Mouse (Mus musculus): ENCODE data around the gene Lrrc17. TPM values are rescaled to one million over a fixed set of nuclear protein-coding genes. Genes with fewer than 3 reads are reported as not detected.
A peak's percentile ranks its signal among the peaks of the same experiment; 100 is the strongest.

Lrrc17 gene
- polyA plus RNA-seq (2012; rRNA removed) = 1.1 and 1.2 TPM in 2 replicates

DNA sequence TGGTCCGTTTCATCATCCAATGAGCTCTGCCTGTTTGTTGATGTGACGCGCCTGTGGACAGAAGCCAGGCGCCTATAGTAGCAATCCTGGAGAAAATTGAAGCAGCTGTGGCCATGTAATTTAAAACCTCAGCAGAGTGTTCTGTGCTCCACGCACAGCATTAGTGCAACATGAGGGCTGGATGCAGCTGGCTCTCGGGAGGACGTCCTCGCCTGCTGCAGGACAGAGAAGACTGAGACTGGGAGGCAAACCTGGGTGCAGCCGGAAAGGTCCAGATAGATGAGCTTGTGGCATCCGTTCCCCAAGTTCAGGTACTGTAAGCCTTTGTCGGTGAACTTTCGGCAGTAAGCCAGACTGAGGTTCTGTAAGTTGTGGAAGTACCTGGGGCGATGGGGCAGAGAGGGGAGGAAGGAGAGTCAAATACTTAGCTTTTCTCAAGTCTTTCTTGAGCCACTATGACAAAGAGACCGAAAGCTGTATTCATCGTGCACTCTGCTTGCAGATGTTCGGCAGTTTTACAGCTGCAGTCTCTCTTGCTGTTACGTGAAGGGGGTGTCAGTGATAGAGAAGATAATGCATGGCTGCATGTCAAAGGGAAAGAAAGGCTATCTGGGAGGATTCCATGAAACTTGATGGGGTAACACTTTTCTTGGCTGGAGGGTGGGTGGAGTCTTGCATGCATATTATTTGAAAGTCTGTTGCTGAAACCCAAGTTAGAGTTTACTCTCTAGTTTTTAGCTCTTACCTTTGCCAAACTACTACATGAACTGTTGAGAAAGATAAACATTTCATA lies at the start of gene Lrrc17:
Gene Lrrc17 (plus strand): TSS at position 151 of the 793 bp plus-strand sequence.
- Histone ChIP-seq H3K36me3 (ENCODE audit: control insufficient read depth, insufficient read depth, low read length) (no peaks in the 10 kb centered on the region), H3K4me1 (ENCODE audit: control insufficient read depth, insufficient read depth, low read length) (no peaks in the 10 kb centered on the region), H3K27me3 (replicated peaks; ENCODE audit: control insufficient read depth, insufficient read depth, low read length) (no peaks in the 10 kb centered on the region), H3K4me3 (ENCODE audit: insufficient read depth, low read depth, low read length) (peak within 1 kb of the TSS; percentile 28), H3K27ac (ENCODE audit: insufficient read depth, low read depth, low read length) (no peak within 1 kb of the TSS)
- no peak for TF ChIP-seq CTCF (conservative IDR thresholded peaks at IDR 0.05; ENCODE audit: insufficient read depth, insufficient read length, low read depth, low read length)
- no peak for TF ChIP-seq POLR2A (IDR thresholded peaks at IDR 0.05; ENCODE audit: low read depth, low read length)
- DNase-seq = no peak
- 17% methylated on average over 17 of the region's 17 CpGs for WGBS

DNA sequence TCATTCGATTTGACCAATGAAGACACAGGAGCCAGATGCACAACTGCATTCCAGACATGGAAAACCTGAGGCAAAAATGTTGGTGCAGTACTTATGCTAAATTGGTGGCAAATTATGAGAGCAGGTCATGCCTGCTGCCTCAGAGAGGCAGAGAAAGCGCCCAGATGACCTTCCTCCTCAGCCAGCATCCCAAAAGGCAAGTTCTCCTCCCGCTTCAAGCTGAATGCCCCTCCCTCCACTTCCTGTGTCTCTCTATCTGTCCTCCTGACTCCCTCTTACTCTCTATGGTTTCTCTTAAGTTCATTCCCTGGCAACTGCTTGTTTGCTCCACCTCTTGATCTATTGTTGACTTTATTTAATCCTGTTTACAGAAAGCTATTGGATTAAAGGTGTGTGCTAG lies 48.6 kb upstream of the Lrrc17 start:
- no peak for TF ChIP-seq CTCF (conservative IDR thresholded peaks at IDR 0.05; ENCODE audit: insufficient read depth, insufficient read length, low read depth, low read length)
- TF ChIP-seq POLR2A (IDR thresholded peaks at IDR 0.05; ENCODE audit: low read depth, low read length) = no peak
- H3K27me3 ChIP-seq (replicated peaks; ENCODE audit: control insufficient read depth, insufficient read depth, low read length) = no peaks in the 10 kb centered on the region
- no peak overlapping the region for H3K27ac ChIP-seq (ENCODE audit: insufficient read depth, low read depth, low read length)
- H3K36me3 ChIP-seq (ENCODE audit: control insufficient read depth, insufficient read depth, low read length) = no peaks in the 10 kb centered on the region
- 57% methylated on average over 3 of the region's 3 CpGs for WGBS
- DNase-seq = no peak
- no peaks in the 10 kb centered on the region for H3K4me1 ChIP-seq (ENCODE audit: control insufficient read depth, insufficient read depth, low read length)
- H3K4me3 ChIP-seq (ENCODE audit: insufficient read depth, low read depth, low read length) = no peak overlapping the region

DNA sequence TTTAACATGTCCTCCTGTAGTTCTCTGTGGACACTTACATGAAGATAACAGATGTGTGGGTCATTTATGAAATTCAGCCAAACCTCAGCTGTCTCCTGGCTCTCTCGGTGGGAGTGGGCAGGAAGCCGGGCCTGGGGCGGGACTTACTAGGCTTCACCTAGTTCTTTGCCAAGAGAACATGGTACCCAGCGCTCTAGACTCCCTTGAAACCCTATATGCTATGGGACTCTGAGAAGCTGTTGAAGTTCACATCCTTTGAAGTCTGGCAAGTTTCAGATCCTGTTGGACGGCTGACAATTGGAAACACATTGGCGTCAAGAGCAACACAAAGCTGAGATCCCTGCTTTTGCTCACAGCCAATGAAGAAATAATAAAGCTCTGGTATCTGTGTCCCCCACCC lies 47.0 kb upstream of the Lrrc17 start:
- Histone ChIP-seq H3K27me3 (replicated peaks; ENCODE audit: control insufficient read depth, insufficient read depth, low read length) (no peaks in the 10 kb centered on the region), H3K4me1 (ENCODE audit: control insufficient read depth, insufficient read depth, low read length) (no peaks in the 10 kb centered on the region), H3K36me3 (ENCODE audit: control insufficient read depth, insufficient read depth, low read length) (no peaks in the 10 kb centered on the region), H3K4me3 (ENCODE audit: insufficient read depth, low read depth, low read length) (no peak overlapping the region), H3K27ac (ENCODE audit: insufficient read depth, low read depth, low read length) (no peak overlapping the region)
- TF ChIP-seq CTCF (conservative IDR thresholded peaks at IDR 0.05; ENCODE audit: insufficient read depth, insufficient read length, low read depth, low read length) (no peak), POLR2A (IDR thresholded peaks at IDR 0.05; ENCODE audit: low read depth, low read length) (no peak)
- DNase-seq = no peak
- 67% methylated on average over 6 of the region's 6 CpGs for WGBS

DNA sequence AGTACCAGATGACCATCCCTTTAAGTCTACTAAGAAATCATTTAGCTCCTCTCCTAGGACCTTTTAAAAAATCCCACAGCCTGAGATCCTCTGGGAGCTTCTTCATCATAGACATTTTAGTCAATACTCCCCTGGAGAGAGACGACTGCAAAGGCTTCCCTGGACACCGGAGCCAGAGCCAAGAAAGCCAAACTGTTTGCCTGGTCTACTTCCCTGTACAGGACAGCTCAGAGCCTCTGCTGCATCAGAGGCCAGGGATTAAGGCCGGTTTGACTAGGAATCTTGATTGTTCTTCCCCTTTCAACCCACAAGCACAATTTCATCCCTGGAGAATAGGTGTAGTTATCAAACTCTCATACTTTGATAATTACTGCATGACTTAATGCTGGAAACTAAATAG lies 46.5 kb upstream of the Lrrc17 start:
- Histone ChIP-seq H3K36me3 (ENCODE audit: control insufficient read depth, insufficient read depth, low read length) (no peaks in the 10 kb centered on the region), H3K27ac (ENCODE audit: insufficient read depth, low read depth, low read length) (no peak overlapping the region), H3K4me1 (ENCODE audit: control insufficient read depth, insufficient read depth, low read length) (no peaks in the 10 kb centered on the region), H3K27me3 (replicated peaks; ENCODE audit: control insufficient read depth, insufficient read depth, low read length) (no peaks in the 10 kb centered on the region), H3K4me3 (ENCODE audit: insufficient read depth, low read depth, low read length) (no peak overlapping the region)
- DNase-seq = no peak
- no peak for TF ChIP-seq POLR2A (IDR thresholded peaks at IDR 0.05; ENCODE audit: low read depth, low read length)
- no peak for TF ChIP-seq CTCF (conservative IDR thresholded peaks at IDR 0.05; ENCODE audit: insufficient read depth, insufficient read length, low read depth, low read length)
- 77% methylated on average over 3 of the region's 3 CpGs for WGBS

DNA sequence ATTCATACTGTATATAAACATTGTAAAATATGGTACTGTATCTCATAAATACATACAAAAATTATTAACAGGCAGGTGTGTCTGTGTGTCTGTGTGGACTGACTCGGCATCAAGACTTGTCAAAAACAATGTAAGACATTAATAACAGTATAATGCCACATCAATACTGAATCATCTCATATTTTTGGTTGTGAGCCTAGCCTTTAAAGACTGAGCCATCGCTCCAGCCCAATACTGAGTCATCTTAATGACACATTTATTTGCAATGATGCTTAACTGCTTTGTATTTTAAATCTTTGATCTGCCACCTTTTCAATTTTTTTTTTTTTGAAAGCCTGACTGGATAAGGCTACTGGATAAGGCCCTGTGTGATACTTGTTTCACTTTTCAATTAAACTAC lies 44.9 kb upstream of the Lrrc17 start:
- H3K4me1 ChIP-seq (ENCODE audit: control insufficient read depth, insufficient read depth, low read length) = no peaks in the 10 kb centered on the region

DNA sequence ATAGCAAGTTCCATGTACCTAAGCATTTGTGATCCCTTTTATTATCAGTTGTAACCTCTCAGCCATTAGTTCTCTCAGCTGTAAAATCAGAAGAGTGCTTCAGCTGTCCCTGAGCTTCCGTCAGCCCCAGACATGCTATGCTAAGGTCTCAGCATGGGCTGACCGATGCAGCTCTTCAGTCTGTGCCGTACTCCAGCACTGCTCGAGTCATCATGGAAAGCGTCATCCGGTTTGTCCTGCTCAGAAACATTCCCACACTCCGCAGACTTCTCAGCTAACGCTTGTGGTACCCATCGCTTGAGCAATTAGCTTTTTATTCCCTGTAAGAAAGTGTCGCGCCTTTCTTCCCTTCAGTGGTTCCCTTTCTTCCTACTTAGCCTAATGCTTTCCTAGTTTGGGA lies 44.4 kb upstream of the Lrrc17 start:
- Histone ChIP-seq H3K27ac (ENCODE audit: insufficient read depth, low read depth, low read length) (no peak overlapping the region), H3K27me3 (replicated peaks; ENCODE audit: control insufficient read depth, insufficient read depth, low read length) (no peaks in the 10 kb centered on the region), H3K4me3 (ENCODE audit: insufficient read depth, low read depth, low read length) (no peak overlapping the region), H3K4me1 (ENCODE audit: control insufficient read depth, insufficient read depth, low read length) (no peaks in the 10 kb centered on the region), H3K36me3 (ENCODE audit: control insufficient read depth, insufficient read depth, low read length) (no peaks in the 10 kb centered on the region)
- WGBS = 72% methylated on average over 11 of the region's 11 CpGs
- no peak for DNase-seq
- no peak for TF ChIP-seq POLR2A (IDR thresholded peaks at IDR 0.05; ENCODE audit: low read depth, low read length)
- TF ChIP-seq CTCF (conservative IDR thresholded peaks at IDR 0.05; ENCODE audit: insufficient read depth, insufficient read length, low read depth, low read length) = no peak

More for the DNA sequence above, 44.9 kb upstream of the Lrrc17 start:
- H3K27me3 ChIP-seq (replicated peaks; ENCODE audit: control insufficient read depth, insufficient read depth, low read length) = no peaks in the 10 kb centered on the region
- H3K36me3 ChIP-seq (ENCODE audit: control insufficient read depth, insufficient read depth, low read length) = no peaks in the 10 kb centered on the region
- WGBS = 94% methylated on average over 2 of the region's 2 CpGs
- no peak overlapping the region for H3K4me3 ChIP-seq (ENCODE audit: insufficient read depth, low read depth, low read length)
- TF ChIP-seq CTCF (conservative IDR thresholded peaks at IDR 0.05; ENCODE audit: insufficient read depth, insufficient read length, low read depth, low read length) (no peak), POLR2A (IDR thresholded peaks at IDR 0.05; ENCODE audit: low read depth, low read length) (no peak)
- DNase-seq = no peak
- H3K27ac ChIP-seq (ENCODE audit: insufficient read depth, low read depth, low read length) = no peak overlapping the region

DNA sequence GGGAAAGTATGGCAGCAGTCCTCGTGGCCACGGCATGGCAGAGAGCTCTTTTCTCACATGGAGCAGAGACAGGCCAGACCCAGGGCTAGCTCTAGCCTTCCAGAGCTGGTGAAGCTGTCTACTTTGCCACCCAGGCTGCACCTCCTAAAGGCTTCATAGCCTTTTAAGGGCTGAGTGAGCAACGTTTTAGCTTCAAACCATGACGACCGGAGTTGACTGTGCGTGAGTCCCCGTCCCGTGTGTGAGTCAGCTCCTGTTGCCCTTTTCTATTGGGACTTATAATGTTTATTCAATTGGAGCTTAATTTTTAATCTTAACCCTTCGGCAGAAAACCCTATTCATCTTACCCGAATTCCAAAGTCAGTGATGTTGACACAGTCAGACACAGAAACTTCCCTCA lies 43.2 kb upstream of the Lrrc17 start:
- Histone ChIP-seq H3K4me3 (ENCODE audit: insufficient read depth, low read depth, low read length) (no peak overlapping the region), H3K4me1 (ENCODE audit: control insufficient read depth, insufficient read depth, low read length) (no peaks in the 10 kb centered on the region), H3K36me3 (ENCODE audit: control insufficient read depth, insufficient read depth, low read length) (no peaks in the 10 kb centered on the region), H3K27me3 (replicated peaks; ENCODE audit: control insufficient read depth, insufficient read depth, low read length) (no peaks in the 10 kb centered on the region), H3K27ac (ENCODE audit: insufficient read depth, low read depth, low read length) (no peak overlapping the region)
- no peak for DNase-seq
- 53% methylated on average over 10 of the region's 10 CpGs for WGBS
- TF ChIP-seq POLR2A (IDR thresholded peaks at IDR 0.05; ENCODE audit: low read depth, low read length) (no peak), CTCF (conservative IDR thresholded peaks at IDR 0.05; ENCODE audit: insufficient read depth, insufficient read length, low read depth, low read length) (no peak)
